Mouse (Mus musculus) spleen, postnatal 10 days (tissue): ENCODE measurements around the gene Dnah2.
A peak's percentile ranks its signal among the peaks of the same experiment; 100 is the strongest.

ENCODE experiments used
- DNase-seq, 2 experiments: peaks; one replicate each; pipeline ENCODE4 v3.0.0; 2021 to 2022; ENCODE audit warnings: low spot score in 2 of 2

The Dnah2 gene

GRCm38 (mm10) chr11:69407724-69408004 lies 141.2 kb downstream of the Dnah2 start:
- DNase-seq: no peak

GRCm38 (mm10) chr11:69406867-69407723 lies 141.8 kb downstream of the Dnah2 start:
- no peak for DNase-seq

- no peak for DNase-seq
Observed at GRCm38 (mm10) chr11:69406282-69406681, 142.6 kb downstream of the Dnah2 start.

GRCm38 (mm10) chr11:69405397-69406200 lies 143.3 kb downstream of the Dnah2 start:
- no peak for DNase-seq

GRCm38 (mm10) chr11:69404595-69405396 lies 144.1 kb downstream of the Dnah2 start:
- DNase-seq: no peak

- no peak for DNase-seq
Observed at GRCm38 (mm10) chr11:69403691-69404594, 145.0 kb downstream of the Dnah2 start.

- no peak for DNase-seq
Observed at GRCm38 (mm10) chr11:69401987-69402386, 146.9 kb downstream of the Dnah2 start.

- DNase-seq: peak; percentile 74 to 89
Observed at GRCm38 (mm10) chr11:69401210-69401637, 147.7 kb downstream of the Dnah2 start.

- DNase-seq: no peak
Observed at GRCm38 (mm10) chr11:69400083-69400850, 148.6 kb downstream of the Dnah2 start.

GRCm38 (mm10) chr11:69399201-69400082 lies 149.5 kb downstream of the Dnah2 start:
- no peak for DNase-seq

GRCm38 (mm10) chr11:69398486-69399200 lies 150.3 kb downstream of the Dnah2 start:
- DNase-seq: no peak

- no peak for DNase-seq
Observed at GRCm38 (mm10) chr11:69398059-69398458, 150.9 kb downstream of the Dnah2 start, which contains the start of gene Tmem88. Gene Tmem88 (minus strand): TSS chr11:69398234.

- DNase-seq: no peak
Observed at GRCm38 (mm10) chr11:69397581-69398057, 151.3 kb downstream of the Dnah2 start.

GRCm38 (mm10) chr11:69396772-69397171 lies 152.1 kb downstream of the Dnah2 start:
- DNase-seq: peak in 1 of 2 experiments; percentile 12

GRCm38 (mm10) chr11:69395634-69396373 lies 153.1 kb downstream of the Dnah2 start:
- peak; percentile 95 to 97 for DNase-seq

- peak; percentile 83 to 90 for DNase-seq
Observed at GRCm38 (mm10) chr11:69395235-69395633, 153.7 kb downstream of the Dnah2 start, which contains the start of the genes Naa38 and Cyb5d1. Gene Naa38 (plus strand): TSS chr11:69395487. Gene Cyb5d1 (minus strand): TSS chr11:69395631.

- DNase-seq: peak in 1 of 2 experiments; percentile 45
Observed at GRCm38 (mm10) chr11:69394591-69395167, 154.2 kb downstream of the Dnah2 start.
